Mouse (Mus musculus) T-cell, adult 2 months (primary cell): ENCODE measurements around the gene Tbxa2r.

Experiments
- DNase-seq: peaks from one replicate; pipeline ENCODE4 v3.0.0; 2022; ENCODE audit warnings: low spot score

The Tbxa2r gene

GRCm38 (mm10) chr10:81328386-81328785, at the start of gene Tbxa2r:
TSS of gene Tbxa2r (plus strand) at chr10:81328731.
- DNase-seq = peak; percentile 65

GRCm38 (mm10) chr10:81279496-81279895, 49.0 kb upstream of the Tbxa2r start:
- DNase-seq = no peak

DNA sequence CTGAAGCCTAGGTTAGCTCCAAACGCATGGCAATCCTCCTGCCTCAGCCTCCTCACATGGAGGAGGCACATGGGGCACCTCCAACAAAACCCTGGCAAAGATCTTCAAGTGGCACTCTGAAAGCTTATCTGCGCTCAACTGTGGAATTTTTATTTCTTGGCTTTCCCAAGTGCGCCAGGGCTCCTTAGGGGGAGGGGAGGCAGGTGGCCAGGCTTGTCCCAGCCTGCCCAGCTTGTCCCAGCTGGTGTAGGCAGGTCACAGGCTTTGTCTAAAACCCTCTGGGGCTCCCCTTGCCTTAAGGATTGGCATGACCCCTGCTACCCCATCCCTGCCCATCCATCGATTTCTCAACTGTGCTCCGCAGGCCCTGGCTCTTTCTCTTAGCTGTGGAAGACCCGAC, 44.3 kb upstream of the Tbxa2r start:
- no peak for DNase-seq

GRCm38 (mm10) chr10:81284719-81285118, 43.8 kb upstream of the Tbxa2r start:
- no peak for DNase-seq

GRCm38 (mm10) chr10:81285694-81286450, 42.7 kb upstream of the Tbxa2r start:
- DNase-seq = peak; percentile 87

DNA sequence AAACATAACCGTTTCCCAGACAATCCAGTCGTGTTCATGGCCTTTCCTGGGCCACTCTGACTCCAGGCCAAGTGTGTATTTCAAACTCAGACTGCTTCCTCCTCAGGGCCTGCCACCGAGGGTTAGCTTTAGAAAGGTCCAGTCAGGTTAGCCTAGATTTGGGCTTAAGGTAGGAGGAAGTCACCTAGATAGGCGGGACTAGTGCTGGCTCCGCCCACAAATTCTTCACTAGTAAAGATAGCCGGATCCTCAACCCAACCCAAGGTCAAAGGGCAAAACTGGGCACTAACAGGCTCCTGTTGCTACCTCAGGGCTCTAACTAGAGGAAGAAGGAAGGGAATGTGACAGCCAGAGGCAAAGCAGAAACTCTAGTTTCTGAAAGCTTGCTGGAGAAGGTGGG, 41.9 kb upstream of the Tbxa2r start:
- no peak for DNase-seq

DNA sequence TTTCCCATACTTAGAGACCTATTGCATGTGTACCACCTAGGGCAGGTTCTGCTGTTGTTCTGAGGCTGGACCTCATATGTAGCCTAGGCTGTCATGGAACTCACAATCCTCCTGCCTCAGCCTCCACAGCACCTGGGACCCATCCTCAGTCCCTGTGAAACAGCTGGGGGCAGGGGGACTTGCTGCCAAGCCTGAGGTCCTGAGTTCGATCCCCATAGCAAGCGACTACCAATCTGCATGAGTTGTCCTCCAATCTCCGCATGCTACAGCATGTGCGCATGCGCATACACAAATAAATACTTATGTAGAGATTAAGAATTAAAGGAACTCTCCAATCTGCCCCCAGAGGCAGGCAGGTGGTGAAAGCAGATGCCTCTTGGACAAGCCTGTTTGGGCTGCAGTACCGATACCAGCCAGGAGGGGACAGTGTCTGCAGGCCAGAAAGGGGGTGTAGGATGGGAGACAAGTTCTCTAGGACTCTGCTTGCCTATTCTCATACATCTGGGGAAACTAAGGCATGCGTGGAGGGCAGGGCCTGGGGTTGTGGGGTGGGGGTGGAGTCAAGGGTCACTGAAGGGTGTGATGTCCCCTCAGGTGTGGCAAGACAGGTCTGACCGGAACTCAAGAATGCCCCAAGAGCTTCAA, 40.9 kb upstream of the Tbxa2r start:
- peak; percentile 68 for DNase-seq

DNA sequence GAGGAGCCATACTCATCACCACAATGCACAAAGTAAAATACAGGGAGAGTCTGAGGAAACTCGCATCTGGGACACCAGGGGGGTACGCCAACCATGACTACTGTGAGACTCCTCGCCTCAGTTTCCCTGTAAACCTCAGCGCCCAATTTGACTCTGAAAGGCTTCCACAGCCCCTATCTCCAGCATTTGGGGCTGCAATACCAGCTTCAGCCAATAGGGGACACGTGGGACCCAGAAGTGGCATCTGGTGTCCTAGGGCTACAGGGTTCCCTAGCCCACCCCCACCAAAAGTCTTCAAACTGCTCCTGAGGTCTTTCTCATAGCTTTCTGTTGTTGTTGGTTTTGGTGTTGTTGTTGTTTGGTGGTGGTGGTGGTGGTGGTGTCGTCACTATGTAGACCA, 39.9 kb upstream of the Tbxa2r start:
- DNase-seq = no peak

DNA sequence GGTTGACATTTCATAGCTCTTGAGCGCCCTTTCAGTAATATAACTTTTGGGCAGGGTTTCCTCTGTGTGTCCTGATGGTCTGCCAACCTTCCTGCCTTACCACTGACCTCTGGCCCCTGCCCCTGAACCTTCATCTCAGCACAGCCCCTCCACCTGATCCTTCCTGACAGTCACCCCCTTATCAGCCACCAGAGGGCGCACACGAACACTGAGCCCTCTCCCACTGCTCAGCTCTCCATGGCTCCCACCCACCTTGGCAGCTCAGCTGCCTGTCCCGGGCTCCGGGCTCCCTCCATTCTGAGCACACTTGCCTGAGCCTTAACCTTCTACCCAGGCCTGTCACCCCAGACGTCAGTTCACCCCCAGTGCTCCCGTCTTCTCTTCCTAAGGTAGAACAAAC, 39.3 kb upstream of the Tbxa2r start:
- peak; percentile 68 for DNase-seq

- DNase-seq = no peak
These were observed 38.7 kb upstream of the Tbxa2r start for GRCm38 (mm10) chr10:81289811-81290210.

DNA sequence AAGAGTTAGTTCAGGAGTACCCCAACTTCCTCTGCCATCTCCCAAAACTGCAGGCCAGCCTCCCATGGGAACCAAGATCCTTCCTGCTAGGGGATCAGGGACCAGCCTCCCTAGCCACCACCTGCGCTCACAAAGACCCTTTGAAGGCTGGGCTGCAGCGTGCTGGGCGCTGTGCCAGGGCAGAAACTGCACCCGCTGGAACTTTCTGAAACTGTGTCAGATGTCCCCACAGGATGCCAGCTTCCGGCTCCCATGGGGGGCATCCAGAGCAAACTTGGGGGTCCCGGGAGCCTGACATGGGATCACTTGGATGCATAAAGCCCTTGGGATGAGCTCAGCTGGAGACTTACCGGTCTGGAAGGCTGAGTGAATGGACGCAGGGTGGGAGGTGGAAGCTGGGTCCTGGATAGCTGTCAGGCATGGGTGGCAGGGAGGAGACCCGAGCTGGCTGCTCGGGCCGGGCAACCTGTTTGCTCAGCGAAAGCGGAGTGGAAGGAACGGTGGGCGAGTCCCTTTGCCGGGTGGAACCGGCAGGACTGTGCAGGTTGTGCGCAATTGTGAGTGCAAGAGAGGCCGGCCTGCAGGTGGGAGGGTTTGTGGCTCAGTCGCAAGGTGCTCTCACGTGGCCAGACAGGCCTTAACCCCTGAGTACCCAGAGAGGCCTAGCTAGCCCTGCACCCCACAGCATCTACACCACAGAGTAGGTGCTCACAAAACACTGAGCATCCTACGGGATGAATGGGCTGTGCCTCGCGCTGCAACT, 37.7 kb upstream of the Tbxa2r start:
- DNase-seq = no peak

GRCm38 (mm10) chr10:81291511-81292104, 36.9 kb upstream of the Tbxa2r start, which contains the start of gene Tjp3:
TSS of gene Tjp3 (minus strand) at chr10:81291581.
- no peak for DNase-seq

DNA sequence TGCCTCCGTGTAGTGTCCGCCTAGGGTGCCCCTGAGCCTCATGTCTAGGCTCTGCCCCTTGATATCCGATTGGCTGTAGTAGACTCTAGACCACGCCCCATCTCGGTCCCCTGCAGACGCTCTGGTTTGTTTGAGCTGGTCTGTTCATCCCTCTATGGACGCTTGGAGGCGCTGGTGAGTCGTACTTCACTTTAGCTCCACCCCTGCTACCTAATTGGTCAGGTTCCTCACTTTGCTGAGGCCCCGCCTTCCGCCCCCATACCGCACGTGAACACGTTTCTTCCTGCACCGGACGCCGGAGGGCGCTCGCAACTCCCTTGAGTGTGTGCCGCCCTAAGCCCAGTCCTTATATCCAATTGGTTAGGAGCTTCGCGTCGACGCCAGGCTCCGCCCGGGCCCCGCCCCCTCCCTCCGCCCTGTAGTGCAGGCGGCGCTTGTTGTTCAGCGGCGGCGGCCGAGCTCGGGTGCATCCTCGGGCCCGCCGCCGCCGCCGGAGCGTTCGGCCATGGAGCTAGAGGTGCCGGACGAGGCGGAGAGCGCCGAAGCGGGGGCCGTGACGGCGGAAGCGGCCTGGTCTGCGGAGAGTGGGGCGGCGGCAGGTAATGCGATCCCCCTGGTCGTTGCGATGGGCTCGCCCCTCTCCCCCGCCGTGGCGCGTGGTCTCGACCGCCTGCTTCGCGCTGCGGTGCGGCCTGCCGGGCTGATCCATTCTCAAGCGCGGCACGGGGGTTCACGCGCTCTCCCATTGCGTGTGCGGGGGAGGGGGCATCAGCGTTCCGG, 35.8 kb upstream of the Tbxa2r start, which contains the start of gene Pip5k1c:
Gene Pip5k1c, plus strand, starts transcription at position 410 of the 780 bp plus-strand sequence.
- peak; percentile 100 for DNase-seq

- DNase-seq = no peak
These were observed 35.0 kb upstream of the Tbxa2r start for GRCm38 (mm10) chr10:81293334-81294030.

DNA sequence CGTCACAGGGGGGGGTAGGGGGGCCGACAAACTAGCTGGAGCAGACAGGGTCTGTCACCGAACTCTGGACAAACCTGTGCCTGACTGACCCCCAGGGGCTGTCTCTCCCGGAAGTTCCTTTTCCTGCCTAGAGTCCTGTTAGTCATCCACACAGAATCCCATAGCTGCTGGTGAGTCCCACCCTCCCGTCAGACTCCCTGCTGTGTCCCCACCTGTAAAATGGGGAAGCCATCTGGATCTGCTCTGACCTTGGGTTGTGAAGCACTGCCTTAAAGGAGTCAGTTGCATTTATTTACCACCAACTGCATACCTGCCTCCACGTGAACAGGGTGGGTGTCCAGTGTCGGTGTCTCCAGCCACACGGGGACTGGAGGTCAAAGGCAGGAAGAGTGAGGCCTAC, 34.1 kb upstream of the Tbxa2r start:
- DNase-seq = no peak

- DNase-seq = no peak
These were observed 33.3 kb upstream of the Tbxa2r start for GRCm38 (mm10) chr10:81295185-81295584.

- DNase-seq = peak; percentile 37
These were observed 31.3 kb upstream of the Tbxa2r start for GRCm38 (mm10) chr10:81297246-81297645.

- peak; percentile 81 for DNase-seq
These were observed 30.7 kb upstream of the Tbxa2r start for GRCm38 (mm10) chr10:81297845-81298244.

DNA sequence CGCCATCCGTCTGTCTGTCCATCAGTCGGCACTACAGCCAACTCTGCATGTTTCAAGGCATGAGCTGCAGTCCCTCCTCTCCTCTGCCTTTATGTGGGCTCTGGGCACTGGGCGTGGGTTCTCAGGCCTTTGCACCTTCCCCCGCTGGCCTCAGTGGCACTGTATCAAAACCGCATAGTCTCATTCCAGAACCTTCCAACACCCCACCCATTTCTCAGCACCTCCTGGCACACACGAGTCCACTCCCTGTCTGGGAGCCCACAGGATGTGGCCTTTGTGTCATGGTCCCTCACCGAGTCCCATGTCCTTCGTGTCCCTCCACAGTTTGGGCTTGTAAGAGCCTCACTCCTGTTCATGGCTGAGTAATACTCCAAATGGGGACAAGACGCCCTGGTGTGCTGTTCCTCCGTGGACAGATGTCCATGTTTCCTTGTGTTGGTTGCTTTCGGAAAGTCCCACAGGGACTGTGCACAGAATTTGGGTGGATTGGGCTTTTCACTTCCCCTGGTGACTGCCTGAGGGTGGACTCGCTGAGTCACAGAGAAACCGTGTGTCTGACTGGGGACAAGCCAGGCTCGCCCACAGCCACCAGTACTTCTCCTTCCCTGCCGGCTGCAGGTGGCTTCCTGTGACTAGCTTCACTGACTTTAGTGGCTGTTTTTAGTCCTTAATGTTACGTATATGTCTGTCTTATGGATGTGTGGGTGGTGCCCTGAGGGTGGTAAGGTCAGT, 30.0 kb upstream of the Tbxa2r start:
- peak; percentile 61 for DNase-seq
